Mouse (Mus musculus): ENCODE data around the gene Pigk.

GRCm38 (mm10) chr3:152980431-152980830, 266.5 kb downstream of the Pigk start:
- TF ChIP-seq HCFC1 (IDR thresholded peaks at IDR 0.05; ENCODE audit: borderline replicate concordance, insufficient read depth, low read length): no peak
- TF ChIP-seq ZNF384 (IDR thresholded peaks at IDR 0.05; ENCODE audit: low read depth, low read length): no peak
- TF ChIP-seq MAFK (IDR thresholded peaks at IDR 0.05; ENCODE audit: insufficient read depth, low read depth, low read length): no peak

Data from ES-E14 (cell line).